Mouse (Mus musculus) lung, embryonic 16.5 days (tissue): Measurements from ENCODE around the gene Slc2a9. TPM values are rescaled to one million over a fixed set of nuclear protein-coding genes. Genes with fewer than 3 reads are reported as not detected.

ENCODE experiments used
- ATAC-seq: fragments of 200-750 bp; cut with Nextera tagmentation; 2 replicates; pipeline ENCODE4 v1.8.0; 2017; ENCODE audit warnings: low read depth, mild to moderate bottlenecking, moderate library complexity
- H3K27ac ChIP-seq: fragments of 300-500 bp; sonication (generic); 2 replicates; pipeline ENCODE4 v1.5.1; 2014; ENCODE audit warnings: mild to moderate bottlenecking, control low read depth, low read length
- H3K27me3 ChIP-seq: fragments of 300-500 bp; sonication (generic); 2 replicates; pipeline ENCODE4 v1.6.1; 2014; ENCODE audit warnings: low read depth, low read length, mixed read lengths; ENCODE audit not compliant: control insufficient read depth, insufficient read depth
- H3K36me3 ChIP-seq: fragments of 300-500 bp; sonication (generic); 2 replicates; pipeline ENCODE4 v1.6.1; 2014; ENCODE audit warnings: low read length; ENCODE audit not compliant: control insufficient read depth, insufficient read depth
- H3K4me1 ChIP-seq: fragments of 300-500 bp; sonication (generic); replicated peaks from 2 replicates; pipeline ENCODE4 v1.6.1; 2014; ENCODE audit warnings: low read length, mixed read lengths; ENCODE audit not compliant: control insufficient read depth, insufficient read depth
- H3K4me2 ChIP-seq: fragments of 300-500 bp; sonication (generic); 2 replicates; pipeline ENCODE4 v1.6.1; 2014; ENCODE audit warnings: low read depth, low read length, control low read depth
- H3K4me3 ChIP-seq: fragments of 300-500 bp; sonication (generic); 2 replicates; pipeline ENCODE4 v1.5.1; 2014; ENCODE audit warnings: mild to moderate bottlenecking, low read length, control low read depth
- H3K9ac ChIP-seq: fragments of 300-500 bp; sonication (generic); 2 replicates; pipeline ENCODE4 v1.6.1; 2014; ENCODE audit warnings: low read length, control low read depth
- H3K9me3 ChIP-seq: fragments of 300-500 bp; sonication (generic); 2 replicates; pipeline ENCODE4 v1.6.1; 2016; ENCODE audit warnings: low read length; ENCODE audit not compliant: control insufficient read depth
- WGBS: fragments of 180-500 bp; shearing (Covaris S2); extraction: QIAGEN DNeasy Blood & Tissue Kit; methylation state at CpG from one replicate; pipeline ENCODE4 v1.1.7; 2014; 5-methylcytosine and 5-hydroxymethylcytosine counted together
- polyA plus RNA-seq: library from polyadenylated mRNA; unstranded; fragments of >200 nt; fragmentation: Nextera tagmentation; extraction: Ambion mirVana; gene quantifications from 2 replicates; pipeline ENCODE4 v1.2.1, GENCODE M21; 2015

Slc2a9 gene
- polyA plus RNA-seq, 1 experiment from 2014 or later, result 1.2 TPM

GRCm38 (mm10) chr5:38305241-38305640, 197.7 kb downstream of the Slc2a9 start:
- Histone ChIP-seq H3K27ac (no peak overlapping the region), H3K4me1 (0 out of 2 replicates have a peak, but pooled peaks cover 2% of the 10 kb centered on the region), H3K27me3 (peaks cover 4% of the 10 kb centered on the region), H3K4me2 (no peak overlapping the region), H3K4me3 (no peak overlapping the region), H3K9me3 (no peaks in the 10 kb centered on the region), H3K9ac (no peak overlapping the region), H3K36me3 (no peaks in the 10 kb centered on the region)
- 76% methylated on average over 2 of the region's 2 CpGs for WGBS
- no peak for ATAC-seq

- no peaks in the 10 kb centered on the region for H3K36me3 ChIP-seq
- ATAC-seq, result no peak
- WGBS, result 34% methylated on average over 12 of the region's 12 CpGs
These were observed 200.3 kb downstream of the Slc2a9 start for GRCm38 (mm10) chr5:38302651-38303050.

GRCm38 (mm10) chr5:38301761-38302411, 201.1 kb downstream of the Slc2a9 start:
- WGBS, result 86% methylated on average over 12 of the region's 12 CpGs
- Histone ChIP-seq H3K4me1 (no peaks in the 10 kb centered on the region), H3K4me3 (no peak overlapping the region), H3K9ac (no peak overlapping the region), H3K27ac (no peak overlapping the region), H3K4me2 (no peak overlapping the region), H3K36me3 (no peaks in the 10 kb centered on the region), H3K27me3 (no peaks in the 10 kb centered on the region), H3K9me3 (no peaks in the 10 kb centered on the region)
- no peak for ATAC-seq

More at GRCm38 (mm10) chr5:38302651-38303050, 200.3 kb downstream of the Slc2a9 start:
- Histone ChIP-seq H3K9ac (no peak overlapping the region), H3K27ac (no peak overlapping the region), H3K9me3 (no peaks in the 10 kb centered on the region), H3K4me2 (no peak overlapping the region), H3K4me1 (no peaks in the 10 kb centered on the region), H3K4me3 (no peak overlapping the region), H3K27me3 (no peaks in the 10 kb centered on the region)

Other genes starting within 250 kb of the Slc2a9 start
- 80.8 and 82.0 TPM in 2 replicates for gene Tmem128, start 243.0 kb downstream of the Slc2a9 start, polyA plus RNA-seq
- not detected in 2 replicates for gene Otop1, start 227.2 kb downstream of the Slc2a9 start, polyA plus RNA-seq
- not detected in 2 replicates for gene Drd5, start 183.8 kb downstream of the Slc2a9 start, polyA plus RNA-seq
- 207 and 209 TPM in 2 replicates for gene Wdr1, start 60.1 kb upstream of the Slc2a9 start, polyA plus RNA-seq
- gene Zfp518b, start 181.7 kb upstream of the Slc2a9 start, polyA plus RNA-seq, result 13.2 and 16.6 TPM in 2 replicates